Mouse (Mus musculus) hindbrain, embryonic 15.5 days (tissue): ENCODE results near the gene Glo1. TPM values are rescaled to one million over a fixed set of nuclear protein-coding genes. Genes with fewer than 3 reads are reported as not detected.
"Not testable (repeated sequence)": the region's sequence is repeated elsewhere in the genome, so short reads cannot be mapped to it uniquely, and the experiment has no call there.

Experiments used
- ATAC-seq: fragments of 200-750 bp; cut with Nextera tagmentation; 2 replicates; pipeline ENCODE4 v1.8.0; 2017; ENCODE audit warnings: low read depth, moderate number of reproducible peaks, moderate TSS enrichment; ENCODE audit not compliant: low FRiP score
- H3K27ac ChIP-seq: fragments of 300-500 bp; sonication (generic); replicated peaks from 2 replicates; pipeline ENCODE4 v1.5.1; 2015; ENCODE audit warnings: mild to moderate bottlenecking, inconsistent platforms
- H3K27me3 ChIP-seq: fragments of 300-500 bp; sonication (generic); 2 replicates; pipeline ENCODE4 v1.6.1; 2015; ENCODE audit warnings: control low read depth, inconsistent platforms
- H3K36me3 ChIP-seq: fragments of 300-500 bp; sonication (generic); 2 replicates; pipeline ENCODE4 v1.6.1; 2015; ENCODE audit warnings: control low read depth, inconsistent platforms
- H3K4me1 ChIP-seq: fragments of 300-500 bp; sonication (generic); replicated peaks from 2 replicates; pipeline ENCODE4 v1.6.1; 2015; ENCODE audit warnings: control low read depth, inconsistent platforms
- H3K4me2 ChIP-seq: fragments of 300-500 bp; sonication (generic); 2 replicates; pipeline ENCODE4 v1.6.1; 2015; ENCODE audit warnings: moderate library complexity, mild to moderate bottlenecking, inconsistent platforms
- H3K4me3 ChIP-seq: fragments of 300-500 bp; sonication (generic); 2 replicates; pipeline ENCODE4 v1.5.1; 2015; ENCODE audit warnings: mild to moderate bottlenecking, inconsistent platforms
- H3K9ac ChIP-seq: fragments of 300-500 bp; sonication (generic); 2 replicates; pipeline ENCODE4 v1.6.1; 2015; ENCODE audit warnings: inconsistent platforms
- H3K9me3 ChIP-seq: fragments of 300-500 bp; sonication (generic); 2 replicates; pipeline ENCODE4 v1.6.1; 2016; ENCODE audit warnings: control low read depth, inconsistent platforms
- WGBS: fragments of 180-500 bp; shearing (Covaris S2); methylation state at CpG from one replicate; pipeline ENCODE4 v1.1.7; 2015; 5-methylcytosine and 5-hydroxymethylcytosine counted together
- polyA plus RNA-seq: library from polyadenylated mRNA; unstranded; fragments of >200 nt; fragmentation: Nextera tagmentation; extraction: Ambion mirVana; gene quantifications from 2 replicates; pipeline ENCODE4 v1.2.1, GENCODE M21; 2015

Glo1 gene
- 159 TPM in 2 replicates for polyA plus RNA-seq

DNA sequence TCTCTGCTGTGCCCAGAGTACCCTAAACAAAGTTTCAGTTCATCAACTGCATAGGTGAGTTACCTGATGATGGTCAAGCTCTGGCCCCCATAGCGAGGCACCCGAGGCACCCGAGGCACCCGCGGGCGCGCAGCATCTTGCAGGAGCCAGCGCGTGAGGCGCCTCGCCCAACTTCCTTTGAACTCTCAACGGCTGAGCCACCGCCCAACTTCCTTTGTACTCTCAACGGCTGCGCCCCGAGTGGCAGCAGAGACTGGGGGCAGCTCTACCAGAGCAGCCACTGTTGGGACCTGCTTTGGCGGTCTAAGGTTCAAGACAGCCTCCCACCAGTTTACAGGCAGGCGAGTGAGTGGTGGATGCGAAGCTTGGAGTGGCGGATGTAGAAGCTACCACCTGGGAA, at the start of gene Glo1:
Glo1 (minus strand) TSS at position 153 of the 400 bp plus-strand sequence.
- no CpG with 5 or more reads among the region's 20 CpGs for WGBS
- not testable (repeated sequence) for H3K27ac ChIP-seq, H3K9ac ChIP-seq, H3K36me3 ChIP-seq, H3K4me1 ChIP-seq, H3K4me3 ChIP-seq, H3K27me3 ChIP-seq, H3K4me2 ChIP-seq, ATAC-seq, H3K9me3 ChIP-seq

DNA sequence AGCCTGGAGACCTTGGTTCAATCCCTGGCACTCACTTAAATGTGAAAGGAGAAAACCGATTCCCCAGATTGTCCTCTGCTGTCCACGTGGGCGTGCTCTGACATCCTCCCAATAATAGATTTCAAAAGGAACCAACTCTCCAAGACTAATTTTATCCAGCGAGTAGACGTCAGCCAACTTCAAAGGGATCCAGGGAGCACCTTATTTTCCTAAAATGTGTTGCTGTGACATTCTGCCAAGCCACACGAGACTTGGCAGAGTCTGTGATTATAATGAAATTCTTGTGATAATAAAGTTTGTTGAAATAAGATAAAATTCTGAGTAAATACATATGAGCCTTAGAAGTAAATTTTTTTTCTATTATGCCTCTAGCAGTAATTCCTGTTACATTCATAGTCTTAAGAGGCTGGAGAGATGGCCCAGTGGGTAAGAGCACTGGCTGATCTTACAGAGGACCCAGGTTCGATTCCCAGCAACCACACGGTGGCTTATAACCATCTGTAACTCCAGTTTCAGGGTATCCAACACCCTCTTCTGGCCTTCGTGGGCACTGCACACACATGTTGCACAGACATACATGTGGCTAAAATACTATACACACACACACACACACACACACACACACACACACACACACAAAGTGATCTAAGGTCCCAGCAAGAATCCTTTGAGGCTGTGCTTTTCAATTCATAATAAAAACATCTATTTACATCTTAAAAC, 48.5 kb upstream of the Glo1 start:
- Histone ChIP-seq H3K27ac (no peak overlapping the region), H3K9me3 (no peaks in the 10 kb centered on the region), H3K27me3 (no peaks in the 10 kb centered on the region), H3K4me1 (no peaks in the 10 kb centered on the region), H3K9ac (no peak overlapping the region), H3K4me2 (no peak overlapping the region), H3K36me3 (no peaks in the 10 kb centered on the region), H3K4me3 (no peak overlapping the region)
- ATAC-seq, result no peak
- WGBS, result 89% methylated on average over 9 of the region's 9 CpGs

DNA sequence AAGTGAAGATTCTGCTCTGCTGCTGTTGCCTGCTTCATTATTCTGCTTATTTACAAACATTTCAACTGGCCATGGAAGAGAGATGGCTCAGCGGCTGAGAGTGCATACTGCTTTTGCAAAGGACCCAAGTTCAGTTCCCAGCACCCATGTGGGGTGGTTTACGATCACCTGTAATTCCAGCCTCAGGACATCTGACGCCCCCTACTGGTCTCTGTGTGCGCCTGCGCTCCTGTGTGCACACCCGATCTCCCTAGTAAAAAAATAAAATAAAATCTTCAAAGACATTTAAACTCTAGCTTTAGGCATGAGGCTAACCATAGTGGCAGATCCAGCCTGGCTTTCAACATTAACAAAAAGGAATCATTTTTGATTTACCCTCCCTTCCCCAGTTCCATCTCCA, 46.4 kb upstream of the Glo1 start:
- Histone ChIP-seq H3K9ac (no peak overlapping the region), H3K4me1 (no peaks in the 10 kb centered on the region), H3K9me3 (no peaks in the 10 kb centered on the region), H3K36me3 (no peaks in the 10 kb centered on the region), H3K4me3 (no peak overlapping the region), H3K27ac (no peak overlapping the region), H3K27me3 (no peaks in the 10 kb centered on the region), H3K4me2 (no peak overlapping the region)
- 92% methylated on average over 6 of the region's 6 CpGs for WGBS
- ATAC-seq, result no peak

DNA sequence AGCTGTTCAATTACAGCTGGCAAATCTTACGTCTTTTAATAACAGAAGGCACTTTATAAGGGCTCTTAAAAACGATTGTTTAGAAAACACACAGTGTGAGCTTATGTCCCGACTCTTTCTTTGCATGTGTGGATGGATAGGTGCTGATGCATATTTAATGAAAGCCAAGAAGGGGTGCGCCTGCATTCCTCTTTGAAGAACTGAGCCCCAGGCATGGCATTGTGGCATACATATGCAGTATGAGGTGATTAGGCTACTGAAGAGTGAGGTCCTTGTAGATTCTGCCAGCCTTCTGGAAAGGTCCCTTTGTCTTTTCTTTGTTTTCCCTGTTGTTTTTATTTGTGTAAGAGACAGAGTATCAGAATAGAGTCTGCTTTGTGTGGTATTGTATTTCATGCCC, 45.9 kb upstream of the Glo1 start:
- no peak for ATAC-seq
- no peak overlapping the region for H3K9ac ChIP-seq
- H3K9me3 ChIP-seq, result no peaks in the 10 kb centered on the region
- H3K27ac ChIP-seq, result no peak overlapping the region
- 47% methylated on average over 4 of the region's 4 CpGs for WGBS
- H3K4me2 ChIP-seq, result no peak overlapping the region
- H3K4me3 ChIP-seq, result no peak overlapping the region
- H3K4me1 ChIP-seq, result no peaks in the 10 kb centered on the region
- no peaks in the 10 kb centered on the region for H3K36me3 ChIP-seq
- H3K27me3 ChIP-seq, result no peaks in the 10 kb centered on the region

DNA sequence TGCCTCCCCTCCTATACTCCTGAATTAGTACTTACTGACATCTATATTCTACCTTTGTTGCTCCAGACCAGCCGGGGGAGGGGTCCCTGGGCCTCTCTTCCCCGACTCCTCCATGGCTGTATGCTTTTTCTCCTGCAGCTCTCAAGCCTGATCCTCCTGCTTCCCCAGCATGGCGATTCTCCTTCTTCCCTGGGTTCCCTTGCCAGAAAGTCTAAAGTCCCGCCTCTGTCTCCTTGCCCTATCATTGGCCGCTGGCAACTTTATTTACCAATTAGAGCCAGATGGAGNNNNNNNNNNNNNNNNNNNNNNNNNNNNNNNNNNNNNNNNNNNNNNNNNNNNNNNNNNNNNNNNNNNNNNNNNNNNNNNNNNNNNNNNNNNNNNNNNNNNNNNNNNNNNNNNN, 38.2 kb upstream of the Glo1 start:
- WGBS, result 83% methylated on average over 5 of the region's 5 CpGs
- H3K27me3 ChIP-seq, result no peaks in the 10 kb centered on the region
- no peak for ATAC-seq

DNA sequence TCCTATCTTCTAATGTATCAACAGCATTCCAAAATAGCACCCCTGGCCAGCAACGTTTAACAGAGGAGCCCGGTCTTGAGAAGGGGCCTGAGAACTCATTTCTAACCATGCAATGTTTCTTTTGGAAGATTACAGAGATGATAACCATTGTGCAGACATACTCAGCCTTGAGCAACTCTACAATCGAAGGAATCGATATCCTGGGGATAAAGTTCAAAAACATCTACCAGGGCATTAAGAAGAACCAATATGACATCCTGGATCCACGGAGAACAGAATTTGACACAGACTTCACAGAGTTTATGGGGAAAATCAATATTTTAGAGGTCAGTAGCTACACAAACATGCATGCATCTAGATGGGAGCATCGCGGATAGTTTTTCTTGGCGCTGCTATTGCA, 36.5 kb upstream of the Glo1 start:
- Histone ChIP-seq H3K36me3 (no peaks in the 10 kb centered on the region), H3K27me3 (no peaks in the 10 kb centered on the region), H3K9me3 (no peaks in the 10 kb centered on the region), H3K4me1 (peaks cover 2% of the 10 kb centered on the region), H3K4me2 (no peak overlapping the region), H3K4me3 (no peak overlapping the region), H3K9ac (no peak overlapping the region), H3K27ac (no peak overlapping the region)
- no peak for ATAC-seq
- 95% methylated on average over 8 of the region's 8 CpGs for WGBS

More for the DNA sequence above, 38.2 kb upstream of the Glo1 start:
- Histone ChIP-seq H3K4me3 (no peak overlapping the region), H3K9me3 (no peaks in the 10 kb centered on the region), H3K4me2 (no peak overlapping the region), H3K9ac (no peak overlapping the region), H3K27ac (no peak overlapping the region), H3K4me1 (no peaks in the 10 kb centered on the region), H3K36me3 (no peaks in the 10 kb centered on the region)

DNA sequence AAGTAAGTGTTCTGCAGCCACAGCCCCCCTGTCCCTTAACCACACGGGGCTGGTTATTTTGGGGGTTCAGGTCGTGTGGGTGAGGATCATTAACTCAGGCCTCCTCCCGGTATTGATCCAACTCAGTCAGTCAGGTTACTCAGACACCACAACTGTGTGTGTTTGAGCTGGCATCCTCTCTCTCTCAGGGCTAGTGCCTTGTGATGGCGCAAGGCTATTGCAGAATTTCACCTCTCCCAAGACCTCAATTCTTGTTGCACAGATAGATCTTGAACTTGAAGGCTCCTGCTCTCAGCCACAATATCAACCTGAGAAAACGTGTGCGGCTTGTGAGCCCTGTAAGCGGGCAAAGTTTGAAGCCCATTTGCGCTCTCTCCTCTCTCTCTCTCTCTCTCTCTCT, 35.5 kb upstream of the Glo1 start:
- H3K9me3 ChIP-seq, result no peaks in the 10 kb centered on the region
- no peak for ATAC-seq

DNA sequence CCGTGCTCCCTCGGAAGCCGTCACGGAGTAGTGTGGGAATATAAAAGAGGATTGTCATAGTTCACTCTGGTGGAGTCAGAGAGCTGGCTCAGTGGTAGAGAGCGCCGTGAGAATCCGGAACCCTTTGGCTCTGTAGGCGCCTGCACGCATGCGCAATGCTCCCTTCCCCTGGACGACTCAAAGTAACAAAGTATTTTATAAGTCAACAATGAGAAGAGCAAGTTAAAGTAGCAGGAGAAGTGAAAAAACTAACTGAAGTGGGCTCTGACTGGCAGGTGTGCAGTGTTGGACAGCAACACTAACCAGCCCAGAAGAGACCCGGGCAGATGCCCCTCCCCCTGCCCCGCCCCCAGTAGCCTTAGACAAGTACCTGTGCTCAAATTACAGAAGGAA, 31.5 kb upstream of the Glo1 start:
- ATAC-seq, result peak; percentile 81; the same call in 1 of the 2 replicates
- 13% methylated on average over 13 of the region's 13 CpGs for WGBS
- Histone ChIP-seq H3K4me2 (peak overlapping the region; percentile 61), H3K27me3 (no peaks in the 10 kb centered on the region), H3K9ac (peak overlapping the region; percentile 44), H3K9me3 (no peaks in the 10 kb centered on the region), H3K4me3 (peak overlapping the region; percentile 36), H3K4me1 (peaks cover 10% of the 10 kb centered on the region), H3K27ac (peak overlapping the region; percentile 62), H3K36me3 (no peaks in the 10 kb centered on the region)

More for the DNA sequence above, 35.5 kb upstream of the Glo1 start:
- H3K4me2 ChIP-seq, result no peak overlapping the region
- WGBS, result 78% methylated on average over 8 of the region's 8 CpGs
- H3K9ac ChIP-seq, result no peak overlapping the region
- no peak overlapping the region for H3K27ac ChIP-seq
- H3K36me3 ChIP-seq, result no peaks in the 10 kb centered on the region
- peaks cover 10% of the 10 kb centered on the region for H3K4me1 ChIP-seq
- H3K27me3 ChIP-seq, result no peaks in the 10 kb centered on the region
- H3K4me3 ChIP-seq, result no peak overlapping the region

DNA sequence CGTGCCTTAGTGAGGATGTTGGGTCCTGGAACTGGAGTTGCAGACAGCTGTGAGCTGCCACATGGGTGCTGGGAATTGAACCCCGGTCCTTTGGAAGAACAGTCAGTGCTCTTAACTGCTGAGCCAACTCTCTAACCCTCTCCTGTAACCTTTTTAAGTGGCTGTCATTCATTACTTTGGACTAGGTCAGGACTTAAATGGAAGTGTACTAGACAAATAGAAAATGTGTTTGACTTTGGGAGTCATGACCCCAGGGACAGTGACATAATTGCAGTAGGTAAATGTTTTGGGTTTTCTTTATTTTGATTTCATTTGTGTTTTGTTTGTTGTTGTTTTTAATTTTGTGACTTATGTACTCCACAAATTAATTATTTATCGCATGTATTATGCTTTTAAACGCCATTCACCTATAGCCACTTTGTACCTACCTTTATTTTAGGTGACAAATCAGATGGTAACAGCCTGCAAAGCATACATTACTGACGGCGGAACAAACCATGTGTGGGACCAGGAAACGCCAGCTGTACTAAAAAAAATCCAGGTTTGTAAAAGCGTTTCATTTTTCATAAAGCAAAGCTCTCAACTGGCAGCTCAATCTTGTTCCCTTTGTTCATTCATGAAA, 31.0 kb upstream of the Glo1 start:
- Histone ChIP-seq H3K9ac (peak overlapping the region; percentile 44), H3K36me3 (no peaks in the 10 kb centered on the region)
- WGBS, result 47% methylated on average over 8 of the region's 8 CpGs

DNA sequence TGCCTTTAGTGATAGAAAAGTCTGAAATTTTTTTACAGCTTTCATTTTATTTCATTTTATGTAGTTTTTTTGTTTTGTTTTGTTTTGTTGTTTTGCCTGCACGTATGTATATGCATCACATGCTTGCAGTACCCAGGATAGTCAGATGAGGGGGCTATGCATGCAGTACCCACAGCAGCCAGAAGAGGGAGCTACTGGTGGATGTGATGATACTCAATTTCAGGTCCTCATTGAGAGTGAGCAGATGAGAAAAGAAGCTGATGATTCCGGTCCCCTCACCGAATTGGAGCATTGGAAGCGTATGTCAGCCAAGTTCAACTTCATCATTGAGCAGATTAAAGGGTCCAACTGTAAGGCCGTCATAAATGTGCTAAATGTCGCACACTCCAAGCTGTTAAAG, 26.3 kb upstream of the Glo1 start:
- no peak for ATAC-seq
- Histone ChIP-seq H3K4me1 (peaks cover 6% of the 10 kb centered on the region; the same call in 1 of the 2 replicates), H3K9me3 (no peaks in the 10 kb centered on the region), H3K4me3 (no peak overlapping the region), H3K9ac (no peak overlapping the region), H3K27me3 (no peaks in the 10 kb centered on the region), H3K4me2 (no peak overlapping the region), H3K36me3 (no peaks in the 10 kb centered on the region), H3K27ac (no peak overlapping the region)
- WGBS, result 94% methylated on average over 6 of the region's 6 CpGs

More for the DNA sequence above, 31.0 kb upstream of the Glo1 start:
- Histone ChIP-seq H3K27ac (peak overlapping the region; percentile 62), H3K4me1 (peaks cover 10% of the 10 kb centered on the region), H3K4me3 (peak overlapping the region; percentile 36), H3K9me3 (no peaks in the 10 kb centered on the region), H3K27me3 (no peaks in the 10 kb centered on the region), H3K4me2 (peak overlapping the region; percentile 61)
- ATAC-seq, result no peak; the same call in 1 of the 2 replicates

DNA sequence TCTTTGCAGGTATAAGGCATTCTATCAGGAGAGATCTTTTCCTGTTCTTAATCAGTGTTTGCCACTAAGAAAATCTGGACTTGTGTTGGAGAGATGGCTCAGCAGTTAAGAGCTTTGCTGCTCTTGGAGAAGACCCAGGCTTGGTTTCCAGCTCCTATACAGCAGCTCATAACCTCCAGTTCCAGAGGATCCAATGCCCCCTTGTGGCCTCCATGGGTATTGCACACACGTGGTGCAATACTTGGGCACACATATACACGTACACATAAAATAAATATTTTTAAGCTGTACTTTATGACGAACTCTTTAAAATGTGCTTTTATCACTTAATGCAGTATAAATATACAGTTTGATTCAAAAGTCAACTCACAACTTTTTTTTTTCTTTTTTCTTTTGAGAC, 22.1 kb upstream of the Glo1 start:
- H3K27me3 ChIP-seq, result no peaks in the 10 kb centered on the region
- H3K4me2 ChIP-seq, result no peak overlapping the region
- no peaks in the 10 kb centered on the region for H3K4me1 ChIP-seq

DNA sequence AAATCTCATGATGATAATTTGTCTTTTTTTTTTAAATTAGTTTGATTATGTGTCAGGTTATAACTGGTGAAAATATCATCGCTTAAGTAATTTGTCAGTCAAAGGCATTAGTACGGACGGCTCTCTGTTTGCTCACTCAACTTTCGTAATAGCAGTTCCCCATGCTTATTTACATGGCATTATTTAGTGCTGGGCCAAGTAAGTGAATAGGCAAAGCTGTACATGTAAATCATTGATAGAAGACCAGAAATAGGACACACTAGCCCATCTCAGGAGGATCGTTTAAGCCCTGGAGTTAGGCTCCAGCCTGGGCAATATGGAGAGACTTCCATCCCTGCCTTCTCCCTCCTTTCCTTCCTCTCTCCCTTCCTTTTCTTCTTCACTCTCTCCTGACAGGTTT, 14.2 kb upstream of the Glo1 start:
- no peaks in the 10 kb centered on the region for H3K27me3 ChIP-seq
- no peaks in the 10 kb centered on the region for H3K4me1 ChIP-seq
- 93% methylated on average over 5 of the region's 5 CpGs for WGBS
- no peak overlapping the region for H3K4me3 ChIP-seq
- H3K36me3 ChIP-seq, result no peaks in the 10 kb centered on the region
- no peak overlapping the region for H3K4me2 ChIP-seq
- no peak overlapping the region for H3K9ac ChIP-seq
- H3K9me3 ChIP-seq, result no peaks in the 10 kb centered on the region
- no peak for ATAC-seq
- no peak overlapping the region for H3K27ac ChIP-seq

More for the DNA sequence above, 22.1 kb upstream of the Glo1 start:
- Histone ChIP-seq H3K4me3 (no peak overlapping the region), H3K36me3 (no peaks in the 10 kb centered on the region), H3K27ac (no peak overlapping the region), H3K9ac (no peak overlapping the region), H3K9me3 (no peaks in the 10 kb centered on the region)
- ATAC-seq, result no peak
- 98% methylated on average over 3 of the region's 3 CpGs for WGBS
